Mouse (Mus musculus): ENCODE data around the gene Ano2. TPM values are rescaled to one million over a fixed set of nuclear protein-coding genes. Genes with fewer than 3 reads are reported as not detected.

Gene Ano2
- polyA plus RNA-seq (2012; ENCODE audit: low replicate concordance): not detected in 2 replicates

DNA sequence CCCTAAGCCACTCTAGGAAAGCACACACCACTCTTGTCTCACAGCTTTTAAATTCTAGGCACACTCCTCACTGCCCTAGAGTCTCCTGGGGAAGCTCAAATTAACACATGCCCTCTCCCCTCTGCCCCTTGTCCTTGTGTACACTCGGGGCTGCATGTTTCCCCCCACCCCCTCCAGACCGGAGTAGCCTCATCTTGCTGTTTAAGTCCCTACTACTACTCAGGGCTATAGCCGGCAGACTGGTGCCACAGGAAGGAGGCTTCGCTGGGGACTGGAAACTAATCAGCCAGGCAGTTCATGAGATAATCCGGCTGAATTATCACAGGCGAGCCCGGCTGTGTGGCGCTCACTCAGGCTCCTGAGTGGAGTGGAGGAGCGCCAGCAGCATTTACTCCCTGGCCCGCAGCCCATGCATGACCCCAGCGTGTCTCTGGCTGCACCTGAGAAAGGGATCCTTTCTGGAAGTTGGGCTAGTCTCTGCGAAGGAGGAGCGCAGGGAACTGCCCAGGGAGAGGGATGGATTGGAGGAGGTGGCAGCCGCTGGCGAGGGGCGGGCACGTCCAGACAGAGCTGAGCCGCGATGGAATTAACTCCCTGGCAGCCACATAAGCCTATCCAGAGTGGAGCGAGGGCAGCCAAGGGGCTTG is at the start of gene Ano2:
Ano2 (plus strand) TSS at position 363 of the 647 bp plus-strand sequence.

Other genes starting within 250 kb of the Ano2 start
- 0.20 and 0.71 TPM in 2 replicates for gene Cd9, start 195.6 kb upstream of the Ano2 start, polyA plus RNA-seq (2012; ENCODE audit: low replicate concordance)
- gene Vwf, start 143.6 kb upstream of the Ano2 start, polyA plus RNA-seq (2012; ENCODE audit: low replicate concordance): 0.39 and 3.2 TPM in 2 replicates